Mouse (Mus musculus) heart, embryonic 10.5 days (tissue): ENCODE measurements around the gene Ednra. TPM values are rescaled to one million over a fixed set of nuclear protein-coding genes. Genes with fewer than 3 reads are reported as not detected.

Source experiments
- DNase-seq: peaks from one replicate; pipeline ENCODE4 v3.0.0-alpha.2; 2017; ENCODE audit warnings: low spot score
- H3K27ac ChIP-seq: fragments of 300-500 bp; sonication (generic); 2 replicates; pipeline ENCODE4 v1.5.1; 2016; ENCODE audit warnings: mild to moderate bottlenecking
- H3K27me3 ChIP-seq: fragments of 300-500 bp; sonication (generic); 2 replicates; pipeline ENCODE4 v1.6.1; 2016; ENCODE audit warnings: mild to moderate bottlenecking; ENCODE audit not compliant: poor library complexity, insufficient read depth, severe bottlenecking
- H3K36me3 ChIP-seq: fragments of 300-500 bp; sonication (generic); 2 replicates; pipeline ENCODE4 v1.6.1; 2016; ENCODE audit warnings: mild to moderate bottlenecking, moderate library complexity
- H3K4me1 ChIP-seq: fragments of 300-500 bp; sonication (generic); 2 replicates; pipeline ENCODE4 v1.6.1; 2016; ENCODE audit warnings: mild to moderate bottlenecking
- H3K4me3 ChIP-seq: fragments of 300-500 bp; sonication (generic); 2 replicates; pipeline ENCODE4 v1.5.1; 2016; ENCODE audit warnings: mild to moderate bottlenecking, moderate library complexity
- H3K9me3 ChIP-seq: fragments of 300-500 bp; sonication (generic); 2 replicates; pipeline ENCODE4 v1.6.1; 2016; ENCODE audit warnings: mild to moderate bottlenecking, moderate library complexity
- WGBS: fragments of 180-500 bp; shearing (Covaris S2); methylation state at CpG from one replicate; pipeline ENCODE4 v1.1.7; 2016; 5-methylcytosine and 5-hydroxymethylcytosine counted together
- polyA plus RNA-seq: library from polyadenylated mRNA; unstranded; fragments of >200 nt; fragmentation: Nextera tagmentation; extraction: Ambion mirVana; gene quantifications from 2 replicates; pipeline ENCODE4 v1.2.1, GENCODE M21; 2016

The Ednra gene
- polyA plus RNA-seq, 1 experiment from 2014 or later: 40.6 TPM

GRCm38 (mm10) chr8:77670612-77671363, 53.5 kb downstream of the Ednra start:
- Histone ChIP-seq H3K36me3 (peaks cover 55% of the 10 kb centered on the region), H3K27ac (peak overlapping the region; percentile 53; the same call in 1 of the 2 replicates), H3K4me1 (peaks cover 29% of the 10 kb centered on the region), H3K4me3 (no peak overlapping the region), H3K9me3 (no peaks in the 10 kb centered on the region), H3K27me3 (no peaks in the 10 kb centered on the region)
- DNase-seq: no peak
- WGBS: 70% methylated on average over 4 of the region's 4 CpGs

DNA sequence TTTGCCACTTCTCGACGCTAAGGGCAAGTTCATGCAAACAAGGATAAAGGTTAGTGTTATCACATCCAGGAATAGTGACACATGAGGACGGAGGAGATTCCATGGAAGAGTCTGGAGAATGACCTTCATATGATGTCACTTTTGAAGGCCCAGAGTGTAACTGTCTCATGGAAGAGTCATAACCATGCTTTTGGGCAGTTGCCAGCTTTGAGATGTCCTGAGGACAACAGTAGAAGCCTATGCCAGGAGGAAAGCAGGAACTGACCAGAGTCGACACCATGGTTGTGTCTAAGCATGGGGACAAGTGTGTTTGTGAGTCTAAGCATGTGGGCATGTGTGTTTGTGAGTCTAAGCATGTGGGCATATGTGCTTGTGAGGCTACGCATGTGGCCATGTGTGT, 56.3 kb downstream of the Ednra start:
- no peak for DNase-seq

GRCm38 (mm10) chr8:77664901-77665300, 59.4 kb downstream of the Ednra start:
- Histone ChIP-seq H3K4me3 (no peak overlapping the region), H3K9me3 (no peaks in the 10 kb centered on the region), H3K36me3 (peaks cover 68% of the 10 kb centered on the region), H3K4me1 (no peaks in the 10 kb centered on the region), H3K27ac (no peak overlapping the region), H3K27me3 (no peaks in the 10 kb centered on the region)
- WGBS: 92% methylated on average over 13 of the region's 13 CpGs
- DNase-seq: no peak

More for the DNA sequence above, 56.3 kb downstream of the Ednra start:
- H3K4me3 ChIP-seq: no peak overlapping the region
- no peaks in the 10 kb centered on the region for H3K27me3 ChIP-seq
- H3K9me3 ChIP-seq: no peaks in the 10 kb centered on the region
- H3K4me1 ChIP-seq: peaks cover 25% of the 10 kb centered on the region
- H3K36me3 ChIP-seq: peaks cover 69% of the 10 kb centered on the region
- 80% methylated on average over 5 of the region's 5 CpGs for WGBS
- no peak overlapping the region for H3K27ac ChIP-seq

DNA sequence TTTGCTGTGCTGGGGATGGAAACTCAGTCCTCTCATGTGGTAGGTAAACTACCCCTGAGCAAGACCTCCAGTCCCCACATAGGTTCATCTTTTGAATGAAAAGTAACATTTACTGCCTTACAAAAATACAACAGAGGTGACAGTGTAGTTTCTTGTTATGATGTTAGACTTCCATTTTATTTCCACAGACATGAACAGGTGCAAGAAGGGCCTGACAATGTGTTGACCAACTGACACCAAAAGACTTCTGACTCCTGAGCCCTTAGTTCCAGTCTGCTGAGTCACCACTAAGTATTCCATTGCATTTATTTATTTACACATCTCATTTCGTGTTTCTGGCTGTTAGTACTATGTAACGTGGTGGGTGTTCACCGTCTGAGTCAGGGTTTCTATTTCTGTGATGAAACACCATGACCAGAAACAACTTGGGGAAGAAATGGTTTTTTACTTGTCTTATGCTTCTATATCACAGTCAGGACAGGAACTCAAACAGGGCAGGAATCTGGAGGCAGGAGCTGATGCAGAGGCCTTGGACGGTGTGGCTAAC, 64.7 kb downstream of the Ednra start:
- no peaks in the 10 kb centered on the region for H3K4me1 ChIP-seq
- no peaks in the 10 kb centered on the region for H3K9me3 ChIP-seq
- H3K4me3 ChIP-seq: no peak overlapping the region
- WGBS: 76% methylated on average over 4 of the region's 4 CpGs
- no peak overlapping the region for H3K27ac ChIP-seq
- no peak for DNase-seq
- H3K36me3 ChIP-seq: peaks cover 22% of the 10 kb centered on the region
- H3K27me3 ChIP-seq: no peaks in the 10 kb centered on the region

DNA sequence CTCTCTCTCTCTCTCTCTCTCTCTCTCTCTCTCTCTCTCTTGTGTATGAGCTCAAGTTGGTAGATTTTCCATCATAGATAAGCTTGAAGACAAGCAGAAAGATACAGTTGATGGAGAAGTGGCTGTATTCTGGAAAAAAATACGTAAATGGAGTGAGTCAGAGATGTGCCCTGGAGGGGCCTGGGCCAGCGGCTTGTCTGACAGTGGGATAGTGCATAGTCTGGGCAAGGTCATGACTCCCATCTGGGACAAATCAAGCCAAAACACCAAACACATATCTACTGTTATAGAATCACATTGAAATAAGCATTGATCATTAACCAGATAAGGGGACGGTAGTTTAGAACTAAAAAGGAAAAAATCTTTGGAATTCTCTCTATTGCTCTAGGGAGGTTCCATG, 65.9 kb downstream of the Ednra start:
- Histone ChIP-seq H3K36me3 (peaks cover 10% of the 10 kb centered on the region), H3K27me3 (no peaks in the 10 kb centered on the region), H3K4me3 (no peak overlapping the region), H3K9me3 (no peaks in the 10 kb centered on the region), H3K27ac (no peak overlapping the region), H3K4me1 (no peaks in the 10 kb centered on the region)
- 62% methylated on average over 3 of the region's 3 CpGs for WGBS
- no peak for DNase-seq

DNA sequence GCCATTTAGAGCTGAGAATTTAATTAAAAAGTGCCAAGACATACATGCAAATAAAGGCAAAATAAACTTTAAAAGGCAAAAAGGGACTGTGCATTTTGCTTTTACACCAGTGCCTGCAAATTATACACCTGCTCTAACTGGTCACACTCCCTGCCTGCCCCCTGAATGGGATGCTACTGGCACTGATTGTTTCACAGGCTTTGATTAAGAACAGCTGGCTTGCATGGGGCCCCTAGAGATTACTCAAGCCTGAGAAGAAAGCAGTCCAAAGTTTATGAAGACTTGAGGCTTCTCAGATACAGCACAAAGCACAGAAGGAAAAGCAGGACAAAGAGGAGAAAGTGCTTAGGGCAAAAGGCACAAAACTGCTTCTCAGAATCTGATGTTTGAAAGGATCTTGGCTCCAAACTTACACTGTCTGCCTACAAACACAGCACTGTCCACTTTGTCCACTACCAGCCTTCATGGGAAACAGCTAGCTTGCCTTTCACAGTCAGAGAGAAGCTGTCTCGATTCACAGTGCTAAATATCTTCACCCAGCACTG, 73.5 kb downstream of the Ednra start:
- Histone ChIP-seq H3K4me1 (no peaks in the 10 kb centered on the region), H3K9me3 (no peaks in the 10 kb centered on the region), H3K27ac (no peak overlapping the region), H3K27me3 (no peaks in the 10 kb centered on the region), H3K36me3 (no peaks in the 10 kb centered on the region), H3K4me3 (no peak overlapping the region)
- no peak for DNase-seq
- 55% methylated on average over 1 of the region's 1 CpGs for WGBS

DNA sequence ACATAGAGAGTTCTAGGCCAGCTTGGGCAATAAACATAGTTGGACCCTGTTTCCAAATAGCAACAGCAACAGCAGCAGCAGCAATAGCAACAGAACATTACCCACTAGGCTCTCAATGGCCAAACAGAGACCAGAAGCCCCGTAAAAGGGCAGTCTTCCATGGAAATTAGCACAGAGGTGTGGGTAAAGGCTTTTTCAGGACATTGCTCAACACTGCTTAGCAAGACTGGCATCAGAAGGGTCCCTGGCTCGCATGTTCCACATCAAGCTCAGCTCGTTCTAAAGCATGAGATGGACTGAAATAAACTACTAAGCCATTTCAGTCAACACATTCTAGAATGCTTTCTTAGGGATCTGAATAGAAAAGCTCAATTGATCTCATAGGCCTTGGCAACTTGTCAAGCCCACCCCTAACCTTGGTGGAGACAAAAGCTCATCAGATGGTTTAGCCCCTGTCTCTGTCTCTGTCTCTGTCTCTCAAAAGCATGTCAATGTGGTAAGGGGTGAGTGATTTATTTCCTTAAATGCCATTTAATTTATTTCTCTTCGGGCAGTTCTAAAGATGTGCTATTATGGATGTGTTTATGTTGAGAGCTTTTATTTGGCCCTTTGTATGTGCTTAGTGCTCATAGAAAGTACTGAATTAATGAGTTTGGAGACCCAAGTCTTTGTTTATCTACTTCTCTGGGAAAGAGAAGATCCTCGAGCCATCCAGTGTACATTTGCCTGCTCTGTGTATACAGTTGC, 84.0 kb downstream of the Ednra start:
- 74% methylated on average over 5 of the region's 5 CpGs for WGBS
- no peak overlapping the region for H3K4me3 ChIP-seq

GRCm38 (mm10) chr8:77637593-77637992, 86.7 kb downstream of the Ednra start:
- Histone ChIP-seq H3K4me3 (no peak overlapping the region), H3K9me3 (no peaks in the 10 kb centered on the region), H3K36me3 (no peaks in the 10 kb centered on the region), H3K27ac (no peak overlapping the region), H3K4me1 (no peaks in the 10 kb centered on the region; the same call in 1 of the 2 replicates), H3K27me3 (no peaks in the 10 kb centered on the region)
- DNase-seq: no peak
- WGBS: 88% methylated on average over 3 of the region's 3 CpGs

More for the DNA sequence above, 84.0 kb downstream of the Ednra start:
- H3K36me3 ChIP-seq: no peaks in the 10 kb centered on the region
- no peaks in the 10 kb centered on the region; the same call in 1 of the 2 replicates for H3K4me1 ChIP-seq
- H3K27me3 ChIP-seq: no peaks in the 10 kb centered on the region
- no peak for DNase-seq
- no peaks in the 10 kb centered on the region for H3K9me3 ChIP-seq
- H3K27ac ChIP-seq: no peak overlapping the region; the same call in 1 of the 2 replicates

DNA sequence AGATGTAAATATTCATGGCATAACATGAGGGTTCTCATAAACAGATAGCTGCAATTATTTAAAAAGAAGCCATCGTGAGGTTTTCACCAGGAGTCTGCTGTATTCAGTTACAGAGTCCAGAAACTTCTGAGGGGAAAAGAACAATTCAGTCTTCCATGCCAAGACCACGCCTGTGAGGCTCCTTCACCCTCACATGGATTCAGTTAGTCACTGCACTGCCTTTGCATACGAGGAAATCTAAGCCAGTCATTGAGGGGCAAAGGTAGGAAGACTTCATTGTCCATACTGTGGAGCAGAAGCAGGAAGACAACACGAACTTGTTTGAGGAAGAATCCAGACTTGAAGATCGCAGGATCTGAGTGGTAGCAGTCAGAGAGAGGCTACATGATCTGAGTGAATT, 90.2 kb downstream of the Ednra start:
- Histone ChIP-seq H3K4me3 (no peak overlapping the region), H3K27ac (no peak overlapping the region)
- 74% methylated on average over 5 of the region's 5 CpGs for WGBS

DNA sequence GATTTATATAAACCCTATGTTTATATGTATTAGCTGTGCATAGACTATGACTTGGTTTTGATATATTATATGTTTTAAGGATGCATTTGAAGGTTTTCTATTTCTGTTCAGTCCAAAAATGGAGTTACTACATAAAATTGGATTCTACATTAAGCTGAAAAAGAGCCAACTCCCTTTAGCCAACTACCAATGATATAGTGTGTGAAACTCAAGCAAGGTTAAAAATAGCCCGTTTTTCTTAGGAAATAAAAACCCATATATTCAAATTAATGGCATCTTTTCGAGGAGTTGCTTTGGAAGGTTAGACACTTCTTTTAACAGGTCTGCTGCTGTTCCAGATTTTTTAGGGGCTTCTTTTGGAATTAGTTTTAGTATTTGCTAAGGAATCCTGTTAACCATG, 91.1 kb downstream of the Ednra start:
- DNase-seq: no peak
- H3K9me3 ChIP-seq: no peaks in the 10 kb centered on the region
- no peaks in the 10 kb centered on the region for H3K36me3 ChIP-seq
- 76% methylated on average over 2 of the region's 2 CpGs for WGBS
- 0 out of 2 replicates have a peak, but pooled peaks cover 4% of the 10 kb centered on the region for H3K4me1 ChIP-seq
- H3K4me3 ChIP-seq: no peak overlapping the region
- no peak overlapping the region for H3K27ac ChIP-seq
- no peaks in the 10 kb centered on the region for H3K27me3 ChIP-seq

More for the DNA sequence above, 90.2 kb downstream of the Ednra start:
- no peaks in the 10 kb centered on the region for H3K36me3 ChIP-seq
- H3K27me3 ChIP-seq: no peaks in the 10 kb centered on the region
- H3K9me3 ChIP-seq: no peaks in the 10 kb centered on the region
- H3K4me1 ChIP-seq: peaks cover 4% of the 10 kb centered on the region; the same call in 1 of the 2 replicates
- DNase-seq: no peak

- Histone ChIP-seq H3K27ac (peak overlapping the region; percentile 70; the same call in 1 of the 2 replicates), H3K4me1 (0 out of 2 replicates have a peak, but pooled peaks cover 4% of the 10 kb centered on the region), H3K36me3 (no peaks in the 10 kb centered on the region), H3K9me3 (no peaks in the 10 kb centered on the region), H3K4me3 (no peak overlapping the region), H3K27me3 (no peaks in the 10 kb centered on the region)
- no peak for DNase-seq
- WGBS: 57% methylated on average over 3 of the region's 3 CpGs
These were observed 93.6 kb downstream of the Ednra start for GRCm38 (mm10) chr8:77630691-77631090.

DNA sequence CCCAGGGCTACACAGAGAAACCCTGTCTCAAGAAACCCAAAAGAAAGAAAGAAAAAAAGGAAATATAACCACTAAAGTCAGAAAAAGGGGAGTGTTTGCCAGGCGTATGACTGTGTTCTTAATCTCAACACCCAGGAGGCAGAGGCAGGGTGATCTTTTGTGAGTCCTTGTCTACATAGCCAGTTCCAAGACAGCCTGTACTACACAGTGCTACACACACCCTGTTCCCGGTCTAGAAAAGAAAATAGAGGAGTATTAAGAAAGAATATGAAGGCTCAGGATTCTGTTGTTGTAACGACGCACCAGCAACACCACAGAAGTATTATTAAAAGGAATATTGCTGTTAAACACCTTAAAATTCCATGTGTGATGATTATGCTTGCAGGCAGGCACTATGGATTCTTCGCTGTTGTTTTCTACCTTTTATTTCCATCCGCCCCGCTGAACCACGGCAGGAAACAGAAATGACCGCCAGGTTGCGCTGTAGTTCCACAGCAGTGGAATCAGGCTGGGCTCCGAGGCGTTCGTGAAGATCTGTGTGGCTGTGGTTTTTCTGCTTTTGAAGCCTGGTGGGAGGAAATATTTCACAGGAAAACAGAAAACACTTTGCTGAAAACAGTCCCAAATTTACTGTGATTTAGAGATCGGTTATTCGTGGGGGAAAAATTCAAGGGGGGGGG, 94.3 kb downstream of the Ednra start:
- 0 out of 2 replicates have a peak, but pooled peaks cover 4% of the 10 kb centered on the region for H3K4me1 ChIP-seq
- DNase-seq: peak; percentile 86
- H3K4me3 ChIP-seq: no peak overlapping the region
- WGBS: 19% methylated on average over 15 of the region's 15 CpGs
- H3K27ac ChIP-seq: peak overlapping the region; percentile 70; the same call in 1 of the 2 replicates
- no peaks in the 10 kb centered on the region for H3K36me3 ChIP-seq
- no peaks in the 10 kb centered on the region for H3K9me3 ChIP-seq
- H3K27me3 ChIP-seq: no peaks in the 10 kb centered on the region
